Mouse (Mus musculus): Measurements from ENCODE around the gene Atp6ap1l.
A peak's percentile ranks its signal among the peaks of the same experiment; 100 is the strongest.

Gene Atp6ap1l

DNA sequence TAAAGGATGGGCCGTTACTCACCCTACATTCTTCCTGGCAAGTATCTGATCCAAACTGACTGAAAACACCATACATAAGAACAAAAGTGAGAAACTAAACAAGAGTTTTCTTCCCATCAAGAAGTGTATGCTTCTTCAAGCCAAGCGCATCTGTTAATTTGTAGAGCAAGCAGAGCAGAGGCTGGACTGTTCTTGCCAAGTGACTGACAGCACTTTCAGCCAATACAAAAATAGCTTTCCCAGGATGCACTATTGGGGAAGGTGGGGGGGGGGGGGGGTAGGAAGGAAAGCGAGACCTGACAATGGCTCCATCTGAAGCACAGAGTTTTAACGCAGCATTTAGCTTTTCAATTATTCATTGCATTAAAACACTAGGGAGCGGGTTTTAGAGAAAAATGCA lies at the start of gene Atp6ap1l:
TSS of gene Atp6ap1l (minus strand) at position 180 of the 400 bp plus-strand sequence.
- peak; percentile 51 for DNase-seq (ENCODE audit: low read depth, low spot score)

- no peak for DNase-seq (ENCODE audit: low read depth, low spot score)
Measured at GRCm38 (mm10) chr13:90939600-90939999, 34.4 kb upstream of the Atp6ap1l start.

DNA sequence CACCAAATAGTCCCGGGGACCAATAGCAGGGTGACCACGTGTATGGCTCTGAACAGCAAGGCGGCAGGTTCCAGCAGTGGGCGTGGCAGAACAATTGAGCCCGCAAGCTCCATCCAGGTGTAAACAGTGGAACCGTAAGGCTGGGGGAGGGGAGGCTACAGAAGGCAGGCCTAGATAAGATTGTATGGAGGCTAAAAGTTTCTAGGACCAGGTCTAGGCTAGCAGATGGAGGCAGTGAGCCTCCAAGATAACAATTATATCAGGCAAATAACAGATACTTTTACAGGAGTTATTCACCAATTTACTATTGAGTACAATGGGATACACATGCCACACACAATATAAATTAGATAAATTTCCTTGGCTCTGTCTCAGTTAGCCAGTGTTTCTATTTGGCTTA lies 34.0 kb upstream of the Atp6ap1l start:
- peak; percentile 22 for DNase-seq (ENCODE audit: low read depth, low spot score)

- DNase-seq (ENCODE audit: low read depth, low spot score), result no peak
Measured at GRCm38 (mm10) chr13:90935852-90936251, 30.7 kb upstream of the Atp6ap1l start.

- no peak for DNase-seq (ENCODE audit: low read depth, low spot score)
Measured at GRCm38 (mm10) chr13:90933256-90933655, 28.1 kb upstream of the Atp6ap1l start.

GRCm38 (mm10) chr13:90929847-90930246 lies 24.7 kb upstream of the Atp6ap1l start:
- DNase-seq (ENCODE audit: low read depth, low spot score), result peak; percentile 75

DNA sequence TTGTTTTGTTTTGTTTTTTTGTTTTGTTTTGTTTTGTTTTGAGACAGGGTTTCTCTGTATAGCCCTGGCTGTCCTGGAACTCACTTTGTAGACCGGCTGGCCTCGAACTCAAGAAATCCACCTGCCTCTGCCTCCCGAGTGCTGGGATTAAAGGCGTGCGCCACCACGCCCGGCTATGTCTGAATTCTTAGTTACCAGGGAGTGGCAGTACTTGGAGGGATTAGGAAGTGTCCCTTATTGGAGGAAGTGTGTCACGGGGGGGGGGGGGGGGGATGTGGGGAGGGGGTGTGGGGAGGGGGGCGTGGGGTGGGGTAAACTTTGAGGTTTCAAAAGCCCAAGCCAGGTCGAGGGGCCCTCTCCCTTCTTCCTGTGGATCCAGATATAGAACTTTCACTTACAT lies 23.1 kb upstream of the Atp6ap1l start:
- peak; percentile 33 for DNase-seq (ENCODE audit: low read depth, low spot score)

DNA sequence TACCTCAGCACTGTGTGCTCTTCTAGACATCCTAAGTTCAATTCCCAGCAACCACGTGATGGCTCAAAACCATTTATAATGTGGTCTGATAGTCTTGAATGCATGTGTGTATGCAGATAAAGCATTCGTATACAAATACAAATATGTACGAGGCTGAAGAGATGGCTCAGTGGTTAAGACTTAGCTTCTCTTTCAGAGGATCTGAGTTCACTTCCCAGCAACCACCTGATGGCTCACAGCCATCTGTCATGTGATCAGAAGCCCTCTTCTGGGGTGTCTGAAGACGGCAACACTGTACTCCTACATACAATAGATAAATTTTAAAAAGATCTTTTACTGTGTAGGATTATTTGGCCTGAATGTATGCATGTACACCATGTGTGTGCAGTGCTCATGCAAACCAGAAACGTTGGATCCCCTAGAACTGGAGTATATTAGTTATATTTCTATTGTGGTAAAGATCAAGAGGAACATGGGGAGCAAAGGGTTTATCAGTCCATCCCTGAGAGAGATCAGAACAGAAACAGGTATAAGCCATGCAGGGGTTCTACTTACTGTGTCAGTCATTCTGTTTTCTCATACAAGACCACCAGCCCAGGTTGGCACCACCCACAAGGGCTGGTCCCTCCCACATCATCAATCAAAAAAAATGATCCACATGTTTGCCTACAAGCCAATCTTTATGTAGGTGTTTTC lies 21.9 kb upstream of the Atp6ap1l start:
- DNase-seq (ENCODE audit: low read depth, low spot score), result peak; percentile 51

DNA sequence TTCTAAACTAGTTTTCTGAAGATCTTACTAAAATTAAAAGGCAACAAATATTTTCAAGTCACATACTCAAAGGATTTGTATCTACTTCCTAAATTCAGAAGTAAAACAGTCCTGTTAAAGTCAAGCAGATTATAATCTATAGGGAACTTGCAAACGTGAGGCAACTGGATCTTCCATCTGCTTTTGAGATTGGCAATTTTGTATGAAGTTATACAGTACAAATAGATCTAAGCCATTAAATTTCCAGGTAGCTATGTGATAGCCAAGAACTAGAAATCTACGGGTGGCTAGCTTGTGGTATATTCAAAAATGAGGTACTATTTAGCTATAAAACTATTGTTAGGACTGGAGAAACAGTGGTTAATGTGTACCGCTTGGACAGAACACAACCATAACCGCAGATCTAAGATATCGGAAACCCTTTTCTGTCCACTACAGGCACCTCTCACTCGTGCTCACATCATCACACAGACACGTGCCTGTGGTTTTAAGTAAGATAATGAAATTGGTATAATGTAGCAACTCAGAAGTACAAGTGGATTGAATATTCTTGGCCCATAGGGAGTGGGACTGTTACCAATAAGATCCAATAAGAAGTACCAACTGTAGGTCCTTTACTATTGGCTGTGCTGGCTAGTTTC lies 21.1 kb upstream of the Atp6ap1l start:
- peak; percentile 42 for DNase-seq (ENCODE audit: low read depth, low spot score)

GRCm38 (mm10) chr13:90925191-90925590 lies 20.0 kb upstream of the Atp6ap1l start:
- peak; percentile 80 for DNase-seq (ENCODE audit: low read depth, low spot score)

GRCm38 (mm10) chr13:90924072-90924471 lies 18.9 kb upstream of the Atp6ap1l start:
- peak; percentile 28 for DNase-seq (ENCODE audit: low read depth, low spot score)

GRCm38 (mm10) chr13:90923617-90924016 lies 18.5 kb upstream of the Atp6ap1l start:
- peak; percentile 39 for DNase-seq (ENCODE audit: low read depth, low spot score)

DNA sequence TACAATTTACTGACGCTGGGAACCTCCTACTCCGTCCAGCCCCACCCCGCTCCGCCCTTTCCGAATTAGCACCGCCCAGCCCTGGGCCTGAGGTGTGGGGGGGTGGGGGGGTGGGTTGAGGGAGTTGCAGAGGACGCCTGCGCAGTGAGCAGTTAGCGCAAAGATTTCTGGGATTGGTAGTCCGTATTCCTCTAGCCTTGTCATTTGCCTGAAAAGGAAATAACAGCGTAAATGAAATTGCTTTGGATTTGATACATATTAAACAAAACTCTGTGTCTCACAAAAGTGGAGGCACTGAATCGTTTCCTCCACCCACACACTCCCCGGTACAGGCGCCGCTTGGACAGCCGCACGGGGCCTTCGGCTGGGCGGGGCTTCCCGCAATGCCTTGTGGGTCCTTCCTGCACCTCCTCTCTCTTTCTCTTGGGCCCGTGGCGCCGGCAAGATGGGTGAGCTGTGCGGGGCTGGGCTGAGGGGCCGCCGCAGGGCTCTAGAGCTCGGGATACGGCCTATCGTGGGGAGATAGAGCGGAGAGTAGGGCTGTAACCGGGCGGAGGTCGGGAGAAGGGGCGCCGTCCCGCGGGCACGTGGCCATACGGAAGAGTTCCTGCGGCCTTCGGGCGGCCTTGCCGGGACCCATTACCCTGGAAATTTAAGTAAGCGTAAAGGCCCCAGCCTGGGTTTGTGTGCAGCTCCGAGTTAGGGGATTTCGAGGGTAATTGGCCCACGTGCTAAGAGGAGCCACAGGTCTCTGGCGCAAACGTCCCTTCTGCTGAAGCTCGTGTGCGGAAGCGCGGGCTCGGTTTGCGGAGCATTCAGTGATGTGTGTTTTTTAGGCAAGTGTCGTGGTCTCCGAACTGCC lies 17.8 kb upstream of the Atp6ap1l start, which contains the start of gene Rps23:
TSS of gene Rps23 (plus strand) at position 208 of the 862 bp plus-strand sequence.
- DNase-seq (ENCODE audit: low read depth, low spot score), result peak; percentile 92

- DNase-seq (ENCODE audit: low read depth, low spot score), result no peak
Measured at GRCm38 (mm10) chr13:90914721-90915120, 9.6 kb upstream of the Atp6ap1l start.

- DNase-seq (ENCODE audit: low read depth, low spot score), result peak; percentile 13
Measured at GRCm38 (mm10) chr13:90913675-90914192, 8.6 kb upstream of the Atp6ap1l start.

GRCm38 (mm10) chr13:90912760-90913674 lies 7.9 kb upstream of the Atp6ap1l start:
- no peak for DNase-seq (ENCODE audit: low read depth, low spot score)

DNA sequence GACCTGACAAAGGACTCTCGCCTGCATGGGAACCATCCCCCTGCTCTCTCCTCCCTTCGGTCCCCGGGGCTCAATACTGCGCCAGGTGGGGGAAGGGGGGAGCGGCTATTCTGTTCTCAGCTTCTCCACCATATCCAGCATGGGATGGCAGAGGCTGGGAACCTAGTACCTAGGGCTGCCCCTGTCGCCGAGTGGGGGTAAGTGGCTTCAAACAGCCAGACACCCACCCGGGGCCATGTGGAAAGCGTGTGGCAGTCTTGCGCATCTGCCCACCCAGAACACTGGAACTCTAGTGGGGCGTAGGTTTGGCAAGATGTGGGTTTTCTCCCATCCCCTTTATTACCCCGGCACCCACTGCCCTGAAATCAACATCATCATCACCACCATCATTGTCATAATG lies 2.2 kb upstream of the Atp6ap1l start:
- peak; percentile 16 for DNase-seq (ENCODE audit: low read depth, low spot score)

DNA sequence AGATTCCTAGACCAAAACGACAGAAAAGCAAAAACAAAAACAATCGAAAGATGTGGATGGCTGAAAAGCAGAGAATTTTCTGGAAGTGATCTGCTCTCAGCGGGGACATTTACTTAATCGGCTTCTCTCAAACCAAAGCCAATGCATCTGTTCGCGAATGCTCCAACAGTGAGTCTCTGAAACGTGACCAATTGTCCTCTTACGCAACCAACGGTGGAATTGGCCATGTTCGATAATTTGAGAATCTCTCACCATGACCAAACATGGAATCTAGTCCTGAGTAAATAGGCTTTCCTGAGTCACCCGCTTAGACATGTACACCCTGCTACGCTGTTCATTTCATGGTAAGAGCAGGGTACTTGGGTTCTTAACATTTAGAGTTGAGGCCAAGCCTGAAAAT lies 8.3 kb downstream of the Atp6ap1l start:
- DNase-seq (ENCODE audit: low read depth, low spot score), result no peak

- no peak for DNase-seq (ENCODE audit: low read depth, low spot score)
Measured at GRCm38 (mm10) chr13:90896098-90896497, 9.1 kb downstream of the Atp6ap1l start.

- no peak for DNase-seq (ENCODE audit: low read depth, low spot score)
Measured at GRCm38 (mm10) chr13:90894819-90895218, 10.3 kb downstream of the Atp6ap1l start.

DNA sequence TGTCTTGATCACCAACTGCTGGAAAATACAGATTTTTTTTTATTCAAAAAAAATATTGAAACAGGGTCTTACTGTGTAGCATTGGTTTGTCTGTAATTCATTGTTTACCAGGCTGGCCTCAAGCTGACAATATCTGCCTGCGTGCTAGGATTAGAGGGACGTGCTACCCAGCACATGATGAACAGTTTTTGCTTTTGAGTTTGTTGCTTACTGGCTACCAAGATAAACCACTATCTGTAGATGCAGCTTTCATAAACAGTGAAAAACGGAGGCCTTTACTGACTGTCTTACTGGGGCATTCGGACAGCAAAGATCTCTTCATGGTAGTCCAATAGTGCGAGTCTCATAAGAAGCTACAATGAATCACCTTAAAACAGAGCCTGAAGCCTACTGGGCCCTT lies 15.0 kb downstream of the Atp6ap1l start:
- DNase-seq (ENCODE audit: low read depth, low spot score), result no peak
